Mouse (Mus musculus): Measurements from ENCODE around the gene Klhl41. TPM values are rescaled to one million over a fixed set of nuclear protein-coding genes. Genes with fewer than 3 reads are reported as not detected.
"Not testable (repeated sequence)": the region's sequence is repeated elsewhere in the genome, so short reads cannot be mapped to it uniquely, and the experiment has no call there.

Klhl41 gene
- polyA plus RNA-seq, 1 experiment from 2014 or later: not detected

- H3K36me3 ChIP-seq (ENCODE audit: inconsistent target): no peaks in the 10 kb centered on the region
- H3K4me3 ChIP-seq (ENCODE audit: inconsistent target): no peak overlapping the region
- 88% methylated on average over 4 of the region's 4 CpGs for WGBS (ENCODE audit: missing documents)
- no peak overlapping the region for H3K27ac ChIP-seq
- no peaks in the 10 kb centered on the region for H3K79me2 ChIP-seq (ENCODE audit: inconsistent target)
Observed at GRCm38 (mm10) chr2:69667656-69668055, 2.3 kb upstream of the Klhl41 start.

- H3K4me3 ChIP-seq (ENCODE audit: inconsistent target): no peak overlapping the region
- WGBS (ENCODE audit: missing documents): 90% methylated on average over 6 of the region's 6 CpGs
- H3K79me2 ChIP-seq (ENCODE audit: inconsistent target): no peaks in the 10 kb centered on the region
- no peak overlapping the region for H3K27ac ChIP-seq
- no peaks in the 10 kb centered on the region for H3K36me3 ChIP-seq (ENCODE audit: inconsistent target)
Observed at GRCm38 (mm10) chr2:69668414-69668813, 1.5 kb upstream of the Klhl41 start.

GRCm38 (mm10) chr2:69673723-69674122 lies 3.8 kb downstream of the Klhl41 start:
- WGBS (ENCODE audit: missing documents): 92% methylated on average over 5 of the region's 5 CpGs
- Histone ChIP-seq H3K36me3 (ENCODE audit: inconsistent target) (no peaks in the 10 kb centered on the region), H3K4me3 (ENCODE audit: inconsistent target) (no peak overlapping the region), H3K79me2 (ENCODE audit: inconsistent target) (no peaks in the 10 kb centered on the region), H3K27ac (no peak overlapping the region)

GRCm38 (mm10) chr2:69675266-69675665 lies 5.3 kb downstream of the Klhl41 start:
- H3K27ac ChIP-seq: no peak overlapping the region
- no peak overlapping the region for H3K4me3 ChIP-seq (ENCODE audit: inconsistent target)
- H3K36me3 ChIP-seq (ENCODE audit: inconsistent target): no peaks in the 10 kb centered on the region
- no peaks in the 10 kb centered on the region for H3K79me2 ChIP-seq (ENCODE audit: inconsistent target)
- 97% methylated on average over 9 of the region's 9 CpGs for WGBS (ENCODE audit: missing documents)

GRCm38 (mm10) chr2:69676713-69677112 lies 6.8 kb downstream of the Klhl41 start:
- Histone ChIP-seq H3K4me3 (ENCODE audit: inconsistent target) (no peak overlapping the region), H3K79me2 (ENCODE audit: inconsistent target) (no peaks in the 10 kb centered on the region), H3K27ac (no peak overlapping the region), H3K36me3 (ENCODE audit: inconsistent target) (no peaks in the 10 kb centered on the region)
- 33% methylated on average over 2 of the region's 2 CpGs for WGBS (ENCODE audit: missing documents)

GRCm38 (mm10) chr2:69677215-69677614 lies 7.3 kb downstream of the Klhl41 start:
- not testable (repeated sequence) for H3K79me2 ChIP-seq (ENCODE audit: inconsistent target); H3K27ac ChIP-seq; H3K4me3 ChIP-seq (ENCODE audit: inconsistent target); H3K36me3 ChIP-seq (ENCODE audit: inconsistent target)
- WGBS (ENCODE audit: missing documents): 83% methylated on average over 1 of the region's 2 CpGs

- Histone ChIP-seq H3K4me3 (ENCODE audit: inconsistent target) (no peak overlapping the region), H3K36me3 (ENCODE audit: inconsistent target) (no peaks in the 10 kb centered on the region), H3K27ac (no peak overlapping the region), H3K79me2 (ENCODE audit: inconsistent target) (no peaks in the 10 kb centered on the region)
- 78% methylated on average over 6 of the region's 6 CpGs for WGBS (ENCODE audit: missing documents)
Observed at GRCm38 (mm10) chr2:69679990-69680389, 10.1 kb downstream of the Klhl41 start.

GRCm38 (mm10) chr2:69681931-69682330 lies 12.0 kb downstream of the Klhl41 start:
- Histone ChIP-seq H3K27ac (no peak overlapping the region), H3K79me2 (ENCODE audit: inconsistent target) (no peaks in the 10 kb centered on the region), H3K4me3 (ENCODE audit: inconsistent target) (no peak overlapping the region), H3K36me3 (ENCODE audit: inconsistent target) (no peaks in the 10 kb centered on the region)
- WGBS (ENCODE audit: missing documents): 89% methylated on average over 4 of the region's 4 CpGs

GRCm38 (mm10) chr2:69683036-69683805 lies 13.3 kb downstream of the Klhl41 start:
- H3K79me2 ChIP-seq (ENCODE audit: inconsistent target): no peaks in the 10 kb centered on the region
- WGBS (ENCODE audit: missing documents): 98% methylated on average over 13 of the region's 13 CpGs

GRCm38 (mm10) chr2:69684488-69684887 lies 14.6 kb downstream of the Klhl41 start:
- 98% methylated on average over 3 of the region's 3 CpGs for WGBS (ENCODE audit: missing documents)
- Histone ChIP-seq H3K27ac (no peak overlapping the region), H3K36me3 (ENCODE audit: inconsistent target) (no peaks in the 10 kb centered on the region), H3K79me2 (ENCODE audit: inconsistent target) (no peaks in the 10 kb centered on the region), H3K4me3 (ENCODE audit: inconsistent target) (no peak overlapping the region)

More at GRCm38 (mm10) chr2:69683036-69683805, 13.3 kb downstream of the Klhl41 start:
- Histone ChIP-seq H3K27ac (no peak overlapping the region), H3K4me3 (ENCODE audit: inconsistent target) (no peak overlapping the region), H3K36me3 (ENCODE audit: inconsistent target) (no peaks in the 10 kb centered on the region)

- no peaks in the 10 kb centered on the region for H3K79me2 ChIP-seq (ENCODE audit: inconsistent target)
- no peak overlapping the region for H3K27ac ChIP-seq
- peaks cover 6% of the 10 kb centered on the region; the same call in 1 of the 2 replicates for H3K36me3 ChIP-seq (ENCODE audit: inconsistent target)
- H3K4me3 ChIP-seq (ENCODE audit: inconsistent target): no peak overlapping the region
- 100% methylated on average over 3 of the region's 3 CpGs for WGBS (ENCODE audit: missing documents)
Observed at GRCm38 (mm10) chr2:69690214-69690613, 20.3 kb downstream of the Klhl41 start.

GRCm38 (mm10) chr2:69690843-69691242 lies 20.9 kb downstream of the Klhl41 start:
- no peaks in the 10 kb centered on the region for H3K79me2 ChIP-seq (ENCODE audit: inconsistent target)
- no peak overlapping the region for H3K4me3 ChIP-seq (ENCODE audit: inconsistent target)
- H3K27ac ChIP-seq: no peak overlapping the region
- H3K36me3 ChIP-seq (ENCODE audit: inconsistent target): peaks cover 6% of the 10 kb centered on the region; the same call in 1 of the 2 replicates
- WGBS (ENCODE audit: missing documents): 89% methylated on average over 6 of the region's 6 CpGs

- H3K79me2 ChIP-seq (ENCODE audit: inconsistent target): no peaks in the 10 kb centered on the region
- 91% methylated on average over 11 of the region's 11 CpGs for WGBS (ENCODE audit: missing documents)
- no peak overlapping the region for H3K4me3 ChIP-seq (ENCODE audit: inconsistent target)
- peaks cover 6% of the 10 kb centered on the region; the same call in 1 of the 2 replicates for H3K36me3 ChIP-seq (ENCODE audit: inconsistent target)
- no peak overlapping the region for H3K27ac ChIP-seq
Observed at GRCm38 (mm10) chr2:69693501-69693900, 23.6 kb downstream of the Klhl41 start.

- H3K36me3 ChIP-seq (ENCODE audit: inconsistent target): 0 out of 2 replicates have a peak, but pooled peaks cover 6% of the 10 kb centered on the region
- H3K4me3 ChIP-seq (ENCODE audit: inconsistent target): no peak overlapping the region
- no peaks in the 10 kb centered on the region for H3K79me2 ChIP-seq (ENCODE audit: inconsistent target)
- 98% methylated on average over 8 of the region's 8 CpGs for WGBS (ENCODE audit: missing documents)
- no peak overlapping the region for H3K27ac ChIP-seq
Observed at GRCm38 (mm10) chr2:69700446-69700845, 30.5 kb downstream of the Klhl41 start.

- 78% methylated on average over 14 of the region's 14 CpGs for WGBS (ENCODE audit: missing documents)
- Histone ChIP-seq H3K36me3 (ENCODE audit: inconsistent target) (no peaks in the 10 kb centered on the region), H3K79me2 (ENCODE audit: inconsistent target) (no peaks in the 10 kb centered on the region), H3K4me3 (ENCODE audit: inconsistent target) (no peak overlapping the region), H3K27ac (no peak overlapping the region)
Observed at GRCm38 (mm10) chr2:69712171-69712570, 42.3 kb downstream of the Klhl41 start.

Data from macrophage (primary cell).